Mouse (Mus musculus) liver, embryonic 14.5 days (tissue): Measurements from ENCODE around the gene Pttg1ip. TPM values are rescaled to one million over a fixed set of nuclear protein-coding genes. Genes with fewer than 3 reads are reported as not detected.

ENCODE experiments used
- ATAC-seq: fragments of 200-750 bp; cut with Nextera tagmentation; 2 replicates; pipeline ENCODE4 v1.8.0; 2017; ENCODE audit warnings: moderate number of reproducible peaks, mild to moderate bottlenecking, moderate library complexity; ENCODE audit not compliant: insufficient read depth
- DNase-seq, 3 experiments: peaks; one replicate each; pipeline ENCODE4 v3.0.0-alpha.2; 2012 to 2013; ENCODE audit warnings: low read depth in 3 of 3, low spot score in 3 of 3
- H3K27ac ChIP-seq: fragments of 300-500 bp; sonication (generic); 2 replicates; pipeline ENCODE4 v1.5.1; 2014; ENCODE audit warnings: moderate library complexity, mild to moderate bottlenecking, control low read depth, inconsistent platforms
- H3K27me3 ChIP-seq: fragments of 300-500 bp; sonication (generic); 2 replicates; pipeline ENCODE4 v1.6.1; 2014; ENCODE audit warnings: mild to moderate bottlenecking, low read length, moderate library complexity; ENCODE audit not compliant: control insufficient read depth, insufficient read depth
- H3K36me3 ChIP-seq: fragments of 300-500 bp; sonication (generic); replicated peaks from 2 replicates; pipeline ENCODE4 v1.6.1; 2014; ENCODE audit warnings: low read depth; ENCODE audit not compliant: control insufficient read depth, insufficient read depth
- H3K4me1 ChIP-seq, 2 experiments: fragments of 200-500 bp in 1 of 2; fragments of 300-500 bp in 1 of 2; sonication (generic) in 1 of 2; replicated peaks; 2 replicates each; pipeline ENCODE4 v1.6.1; 2012 to 2014; ENCODE audit warnings: antibody characterized with exemption in 1 of 2, inconsistent platforms in 1 of 2, low read length in 1 of 2; ENCODE audit not compliant: control insufficient read depth in 2 of 2, insufficient read depth in 2 of 2
- H3K4me2 ChIP-seq: fragments of 300-500 bp; sonication (generic); 2 replicates; pipeline ENCODE4 v1.6.1; 2014; ENCODE audit warnings: low read depth, mild to moderate bottlenecking, control low read depth, moderate library complexity
- H3K4me3 ChIP-seq, 2 experiments: fragments of 200-500 bp in 1 of 2; fragments of 300-500 bp in 1 of 2; sonication (generic) in 1 of 2; 2 replicates each; pipeline ENCODE4 v1.5.1; 2012 to 2014; ENCODE audit warnings: low read depth in 2 of 2, low read length in 2 of 2, mild to moderate bottlenecking in 2 of 2, control low read depth in 1 of 2, inconsistent platforms in 1 of 2, moderate library complexity in 1 of 2; ENCODE audit not compliant: insufficient read depth in 1 of 2
- H3K9ac ChIP-seq: fragments of 300-500 bp; sonication (generic); replicated peaks from 2 replicates; pipeline ENCODE4 v1.6.1; 2014; ENCODE audit warnings: mild to moderate bottlenecking, control low read depth, moderate library complexity
- H3K9me3 ChIP-seq: fragments of 300-500 bp; sonication (generic); 2 replicates; pipeline ENCODE4 v1.6.1; 2016; ENCODE audit warnings: low read length, mixed read lengths; ENCODE audit not compliant: control insufficient read depth
- CTCF ChIP-seq: IDR thresholded peaks from 2 replicates; pipeline ENCODE4 v1.5.1; 2016; ENCODE audit warnings: antibody characterized with exemption, low read depth, control low read depth
- EP300 ChIP-seq: IDR thresholded peaks from 2 replicates; pipeline ENCODE4 v1.6.1; 2016; ENCODE audit warnings: antibody characterized with exemption, low read depth
- WGBS: fragments of 180-500 bp; shearing (Covaris S2); extraction: QIAGEN DNeasy Blood & Tissue Kit; methylation state at CpG from one replicate; pipeline ENCODE4 v1.1.7; 2014; ENCODE audit not compliant: insufficient replicate concordance; 5-methylcytosine and 5-hydroxymethylcytosine counted together
- polyA plus RNA-seq, 2 experiments: library from polyadenylated mRNA; depleted of rRNA in 1 of 2; stranded (reverse) in 1 of 2; unstranded in 1 of 2; fragments of >200 nt; fragmentation: Nextera tagmentation in 1 of 2; extraction: Ambion mirVana in 1 of 2; gene quantifications; 2 replicates each; pipeline versions ENCODE4 v1.2.1 to v1.2.3; 2012 to 2014

The Pttg1ip gene
- polyA plus RNA-seq, 2 experiments: 40.5 to 64.8 TPM

DNA sequence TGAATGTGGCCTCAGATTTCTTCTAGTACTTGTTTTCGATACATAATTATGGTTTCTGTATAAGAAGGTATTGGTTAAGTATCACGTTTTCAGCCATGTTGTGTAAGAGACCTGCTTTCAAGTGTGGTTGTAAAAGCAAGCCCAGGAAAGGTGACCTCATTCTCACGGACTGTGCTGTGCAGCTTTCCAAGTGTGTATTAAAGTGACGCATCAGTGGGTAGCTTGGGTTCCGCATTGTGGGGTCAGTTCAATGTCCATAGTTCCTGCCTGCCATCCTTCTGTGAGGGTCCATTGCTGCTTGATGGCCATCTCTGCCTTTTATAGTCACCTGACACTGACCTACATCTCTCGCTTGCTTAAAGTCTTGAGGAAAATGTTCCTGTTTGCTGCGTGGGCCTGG lies 35.4 kb downstream of the Pttg1ip start:
- TF ChIP-seq EP300 (no peak), CTCF (no peak)
- peaks cover 32% of the 10 kb centered on the region for H3K36me3 ChIP-seq
- ATAC-seq: no peak
- no peak overlapping the region for H3K9ac ChIP-seq
- no peaks in the 10 kb centered on the region for H3K27me3 ChIP-seq
- H3K4me3 ChIP-seq: no peak overlapping the region
- H3K4me1 ChIP-seq: peaks cover 7 to 12% of the 10 kb centered on the region in 2 experiments; a peak in 3 of 4 replicates
- 79% methylated on average over 7 of the region's 7 CpGs for WGBS
- H3K27ac ChIP-seq: no peak overlapping the region
- no peak for DNase-seq
- no peak overlapping the region for H3K4me2 ChIP-seq
- H3K9me3 ChIP-seq: no peaks in the 10 kb centered on the region

DNA sequence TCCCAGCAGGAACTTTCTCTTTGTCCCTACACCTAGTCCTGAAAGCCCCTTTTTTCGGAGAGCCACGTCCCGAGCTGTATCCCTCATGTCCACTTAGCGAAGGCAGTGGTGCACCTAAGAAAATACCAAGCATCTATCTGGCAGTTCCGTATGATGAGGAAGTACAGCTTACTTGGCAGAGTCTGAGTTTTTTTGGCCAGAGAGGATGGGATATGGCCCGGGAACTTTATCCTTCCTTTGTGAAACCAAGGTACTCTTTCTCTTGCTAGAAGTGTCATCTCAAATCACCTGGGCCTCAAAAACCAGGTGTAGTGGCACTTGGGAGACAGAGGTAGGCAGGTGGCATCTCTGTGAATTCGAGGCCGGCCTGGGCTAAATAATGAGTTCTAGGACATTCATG lies 40.0 kb downstream of the Pttg1ip start:
- Histone ChIP-seq H3K4me2 (peak overlapping the region; percentile 83), H3K4me3 (peak overlapping the region; percentile 56 to 77), H3K9ac (peak overlapping the region; percentile 74), H3K27me3 (no peaks in the 10 kb centered on the region), H3K4me1 (peaks cover 10 to 22% of the 10 kb centered on the region in 2 experiments; a peak in 3 of 4 replicates), H3K27ac (peak overlapping the region; percentile 89), H3K9me3 (no peaks in the 10 kb centered on the region), H3K36me3 (peaks cover 7% of the 10 kb centered on the region)
- ATAC-seq (no peak; the same call in 1 of the 2 replicates), DNase-seq (no peak)
- TF ChIP-seq CTCF (no peak), EP300 (no peak)
- 66% methylated on average over 8 of the region's 8 CpGs for whole genome bisulfite sequencing

DNA sequence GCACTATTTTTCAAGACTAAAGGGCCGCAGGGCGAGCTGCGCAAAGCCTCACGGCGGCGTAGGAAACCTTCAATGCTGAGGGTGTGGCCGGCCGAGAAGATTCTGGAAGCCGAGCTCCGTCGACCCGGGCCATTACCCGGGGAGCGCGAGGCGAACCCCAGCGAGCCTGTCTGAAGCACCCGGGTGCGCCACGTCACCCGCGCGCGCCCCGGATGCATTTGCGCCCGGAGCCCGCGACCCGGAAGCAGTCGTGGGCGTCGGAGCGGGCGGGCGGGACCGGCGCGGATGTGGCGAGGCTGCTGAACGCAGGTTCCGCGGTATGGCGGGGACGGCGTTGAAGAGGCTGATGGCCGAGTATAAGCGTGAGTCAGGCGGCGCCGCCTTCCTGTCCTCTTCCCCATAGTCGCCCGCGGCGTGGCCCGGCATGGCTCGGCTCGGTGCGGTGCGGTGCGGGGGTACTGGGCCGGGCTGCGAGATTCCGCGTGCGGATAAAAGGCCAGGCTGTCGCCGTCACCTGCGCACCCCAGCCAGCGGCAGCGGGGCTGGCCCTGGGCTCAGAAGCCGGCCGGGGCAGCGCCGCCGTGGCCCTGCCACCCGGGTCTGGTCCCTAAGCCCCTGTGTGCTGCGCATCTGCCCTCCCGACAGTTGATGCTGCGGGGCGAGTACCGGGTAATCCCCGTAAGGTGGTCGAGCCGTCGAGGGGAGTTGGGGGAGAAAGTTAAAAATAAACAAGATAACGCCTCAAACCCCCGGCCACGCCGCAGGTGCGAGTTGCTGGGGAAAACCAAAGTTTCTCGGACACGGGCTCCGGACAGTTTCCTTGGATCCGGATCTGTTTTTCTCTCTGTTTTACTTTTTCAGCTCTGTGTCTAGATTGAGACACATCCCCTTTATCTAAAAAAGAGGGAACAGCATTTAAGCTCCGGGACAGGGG lies 40.8 kb downstream of the Pttg1ip start, which contains the start of gene Ube2g2:
Ube2g2 (plus strand) TSS at position 221 of the 934 bp plus-strand sequence.
- Histone ChIP-seq H3K27me3 (no peaks in the 10 kb centered on the region), H3K4me3 (peak within 1 kb of the TSS; percentile 77 to 91), H3K9ac (peak within 1 kb of the TSS; percentile 84), H3K36me3 (peaks cover 1% of the 10 kb centered on the region), H3K9me3 (no peaks in the 10 kb centered on the region), H3K4me2 (peak within 1 kb of the TSS; percentile 83), H3K4me1 (peaks cover 10 to 25% of the 10 kb centered on the region in 2 experiments; a peak in 3 of 4 replicates), H3K27ac (peak within 1 kb of the TSS; percentile 89)
- DNase-seq: peak; percentile 88 to 90 (median 90)
- under 1% methylated on average over 96 of the region's 96 CpGs for WGBS
- TF ChIP-seq CTCF (no peak), EP300 (peak; percentile 27; the same call in 1 of the 2 replicates)
- ATAC-seq: peak; percentile 96

DNA sequence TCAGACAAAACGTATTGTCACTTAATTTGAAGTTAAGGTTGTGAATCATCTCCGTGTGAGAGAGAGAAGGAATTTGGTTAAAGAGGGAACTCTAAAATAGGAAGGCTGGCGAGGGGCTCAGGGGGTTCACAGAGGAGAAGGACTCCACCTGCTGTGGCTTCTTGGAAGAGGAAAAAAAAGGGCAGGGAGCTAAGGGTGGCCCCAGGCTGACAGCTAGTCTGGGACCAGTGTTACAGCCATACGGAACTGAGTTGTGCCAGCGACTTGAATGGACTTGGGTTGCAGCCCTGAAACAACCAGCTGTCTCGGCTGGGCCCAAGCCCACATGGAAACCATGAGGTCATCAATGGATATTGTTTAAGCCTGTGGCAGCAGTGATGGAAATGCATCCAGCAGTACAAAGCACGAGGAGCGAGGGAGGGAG lies 41.6 kb downstream of the Pttg1ip start:
- Histone ChIP-seq H3K27ac (peak overlapping the region; percentile 45), H3K9ac (peak overlapping the region; percentile 84), H3K27me3 (no peaks in the 10 kb centered on the region), H3K9me3 (no peaks in the 10 kb centered on the region), H3K4me1 (peaks cover 10 to 23% of the 10 kb centered on the region in 2 experiments; a peak in 3 of 4 replicates), H3K36me3 (no peaks in the 10 kb centered on the region; the same call in 1 of the 2 replicates), H3K4me2 (peak overlapping the region; percentile 83), H3K4me3 (peak overlapping the region; percentile 77 to 91)
- 12% methylated on average over 8 of the region's 8 CpGs for WGBS
- ATAC-seq (no peak), DNase-seq (no peak)
- TF ChIP-seq CTCF (no peak), EP300 (no peak)
